Mouse (Mus musculus): ENCODE data around the gene Ino80.

The Ino80 gene

DNA sequence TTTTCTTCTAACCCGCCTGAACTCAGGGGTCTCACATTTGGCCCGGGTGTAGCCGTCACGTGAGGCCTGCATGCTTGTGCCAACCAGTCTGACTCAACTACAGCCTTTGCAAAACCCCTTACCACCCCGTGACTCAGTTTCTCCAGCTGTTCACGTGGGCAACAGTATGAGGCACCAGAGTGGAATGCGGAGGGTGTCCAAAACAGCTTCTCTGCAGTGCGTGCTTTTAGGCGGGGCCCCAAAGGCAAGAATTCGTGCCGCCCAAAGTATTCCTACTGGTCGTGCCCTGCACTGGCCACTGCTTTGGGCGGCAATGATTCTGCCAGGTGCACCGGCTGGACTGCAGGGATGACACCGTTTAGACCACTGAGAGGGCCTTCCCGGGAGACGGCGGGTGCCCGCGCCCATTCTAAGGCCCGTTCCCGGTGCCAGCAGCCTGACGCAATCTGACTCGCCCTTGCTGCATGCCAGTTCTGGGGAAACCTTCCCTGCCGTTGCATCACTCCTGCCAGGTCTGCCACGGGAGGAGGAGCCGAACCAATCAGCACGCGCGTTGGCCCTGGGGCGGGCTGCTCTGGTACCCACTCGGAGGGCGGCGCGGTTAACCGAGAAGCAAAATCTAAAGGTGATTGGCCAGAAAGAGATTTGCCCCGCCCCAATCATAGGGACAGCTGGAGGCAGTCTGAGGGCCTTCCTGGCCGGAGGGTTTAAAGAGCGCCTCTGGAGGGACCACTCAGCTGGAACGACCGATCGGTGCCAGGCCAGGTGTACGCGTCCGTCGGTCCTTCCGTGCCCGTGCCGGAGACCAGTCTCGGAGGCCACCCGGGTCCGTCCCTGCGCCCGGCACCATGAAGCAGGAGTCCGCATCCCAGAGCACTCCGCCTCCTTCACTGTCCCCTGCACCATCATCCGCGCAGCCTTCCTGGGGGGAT lies 126.7 kb downstream of the Ino80 start, which contains the start of gene Chac1:
TSS of gene Chac1 (plus strand) at position 675 of the 932 bp plus-strand sequence.
- DNase-seq = peak; percentile 90

DNA sequence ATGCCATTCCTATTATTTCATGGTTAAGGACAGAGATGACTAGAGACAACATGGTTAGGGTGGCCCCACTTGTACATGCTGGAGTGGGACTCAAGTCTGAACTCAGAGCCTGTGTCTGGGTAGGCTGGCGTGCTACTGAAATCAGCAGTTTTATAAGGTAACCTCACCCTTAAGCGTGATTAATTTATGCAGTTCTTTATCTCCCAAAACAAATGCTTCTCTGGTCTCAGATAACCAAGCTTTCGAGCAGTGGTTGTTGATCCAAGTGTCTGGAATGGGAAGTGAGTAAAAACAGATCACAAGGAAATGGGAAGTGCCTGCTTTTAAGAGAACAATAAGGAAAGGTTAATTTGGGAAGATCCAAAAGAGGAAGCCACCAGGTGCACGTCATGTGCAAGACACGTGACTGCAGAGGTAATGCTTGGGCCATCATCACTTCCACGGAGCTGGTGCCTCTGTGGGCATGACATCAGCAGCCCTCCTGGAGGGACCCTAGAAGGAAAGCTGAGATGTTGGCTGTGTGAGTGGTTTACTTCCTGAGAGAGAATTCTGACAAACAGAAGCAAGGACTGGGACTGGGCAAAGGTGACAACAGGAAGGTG lies 132.8 kb downstream of the Ino80 start:
- DNase-seq = no peak

DNA sequence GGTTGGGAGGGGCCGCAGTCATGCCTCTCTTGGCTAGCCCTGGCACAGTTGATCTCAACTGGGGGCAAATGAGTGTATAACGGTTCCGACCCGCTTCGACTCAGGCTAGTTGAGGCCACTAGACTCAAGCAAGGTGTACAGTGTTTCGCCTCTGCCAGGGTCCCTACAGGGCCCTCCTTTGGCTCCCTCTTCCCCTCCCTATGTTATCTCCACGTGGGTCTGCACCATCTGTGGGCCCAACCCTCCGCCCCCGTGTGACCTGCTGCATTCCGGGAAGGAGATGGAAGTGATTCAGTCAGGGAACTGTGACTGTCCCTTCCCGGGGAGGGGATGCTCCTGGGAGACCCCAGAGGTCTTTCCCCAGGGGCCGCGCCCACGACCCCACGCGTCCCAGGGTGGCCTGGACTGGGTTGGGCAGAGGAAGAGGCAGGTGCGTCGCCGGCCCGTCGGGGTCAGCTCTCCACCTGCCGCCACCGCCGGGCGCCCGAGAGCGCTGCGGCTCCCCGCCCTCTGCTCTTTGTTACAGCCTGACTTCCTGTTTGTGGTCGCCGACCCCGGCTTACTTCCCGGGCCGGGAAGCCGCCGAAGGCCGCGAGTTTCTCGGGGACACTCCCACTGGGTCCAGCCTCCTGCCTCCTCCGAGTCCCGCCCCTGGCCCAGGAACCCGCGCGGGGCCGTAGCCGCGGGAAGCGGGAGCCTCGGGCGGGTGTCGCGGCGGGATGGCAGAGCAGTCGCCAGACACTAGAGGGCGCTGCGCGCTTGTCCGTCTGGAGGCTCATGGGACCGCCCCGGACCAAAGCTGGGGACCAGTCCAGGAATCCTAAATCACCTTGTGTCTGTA lies 139.8 kb downstream of the Ino80 start:
- DNase-seq = peak; percentile 87 to 92

DNA sequence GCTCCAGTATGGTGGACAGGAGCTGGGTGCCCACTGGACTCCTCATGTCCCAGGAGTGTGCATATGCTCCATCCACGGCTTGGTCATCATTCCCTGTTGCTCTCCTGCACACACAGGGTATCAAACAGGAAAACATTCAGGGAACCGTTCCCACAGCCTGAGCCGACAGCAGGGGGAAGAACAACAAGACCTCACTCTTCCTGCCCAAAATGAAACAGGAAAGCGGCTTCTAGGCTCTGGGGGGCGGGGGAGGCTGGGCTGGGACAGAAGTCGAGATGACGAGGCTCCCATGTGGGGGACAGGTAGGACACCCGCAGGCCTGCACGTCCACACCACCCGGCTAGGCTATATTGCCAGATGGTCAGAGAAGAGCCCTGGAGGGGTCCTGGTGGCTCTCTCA lies 141.0 kb downstream of the Ino80 start:
- DNase-seq = no peak

DNA sequence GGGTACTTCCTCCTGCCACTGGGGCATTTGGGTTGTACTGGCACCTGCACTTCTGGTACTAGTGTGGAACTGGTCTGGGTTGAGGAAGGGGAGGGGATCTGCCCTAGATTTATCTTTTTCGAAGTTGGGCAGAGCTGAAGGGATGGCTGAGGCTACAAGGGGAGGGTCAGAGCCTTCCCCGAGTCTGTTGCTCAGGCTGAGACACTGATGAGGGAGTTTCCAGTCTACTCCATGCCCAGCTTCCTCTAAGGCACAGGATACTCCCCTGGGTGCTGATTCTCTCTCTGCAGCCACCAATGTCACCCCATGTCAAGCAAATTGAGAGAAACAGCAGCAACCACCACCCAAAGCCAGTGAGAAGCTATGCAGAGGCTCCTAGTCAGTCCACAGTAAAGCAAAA lies 141.5 kb downstream of the Ino80 start:
- no peak for DNase-seq

DNA sequence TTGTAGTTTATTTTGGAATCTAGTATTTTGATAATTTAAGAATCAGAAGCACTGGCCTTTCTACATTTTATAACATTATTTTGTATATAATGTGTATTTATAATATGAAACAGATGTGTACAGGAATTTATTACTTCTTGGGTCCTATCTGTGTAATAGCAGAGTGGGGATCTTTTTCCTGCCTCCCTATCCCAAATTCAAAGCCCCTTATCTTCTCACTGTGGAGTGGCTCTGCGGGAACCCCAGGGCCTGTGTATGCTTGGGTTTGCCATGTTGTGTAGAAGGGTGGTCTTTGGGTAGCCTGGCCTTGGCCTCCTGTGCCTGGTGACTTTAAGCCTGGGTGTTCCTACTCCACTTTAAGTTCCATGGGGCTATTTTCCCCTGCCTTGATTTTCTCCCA lies 142.0 kb downstream of the Ino80 start:
- DNase-seq = no peak

DNA sequence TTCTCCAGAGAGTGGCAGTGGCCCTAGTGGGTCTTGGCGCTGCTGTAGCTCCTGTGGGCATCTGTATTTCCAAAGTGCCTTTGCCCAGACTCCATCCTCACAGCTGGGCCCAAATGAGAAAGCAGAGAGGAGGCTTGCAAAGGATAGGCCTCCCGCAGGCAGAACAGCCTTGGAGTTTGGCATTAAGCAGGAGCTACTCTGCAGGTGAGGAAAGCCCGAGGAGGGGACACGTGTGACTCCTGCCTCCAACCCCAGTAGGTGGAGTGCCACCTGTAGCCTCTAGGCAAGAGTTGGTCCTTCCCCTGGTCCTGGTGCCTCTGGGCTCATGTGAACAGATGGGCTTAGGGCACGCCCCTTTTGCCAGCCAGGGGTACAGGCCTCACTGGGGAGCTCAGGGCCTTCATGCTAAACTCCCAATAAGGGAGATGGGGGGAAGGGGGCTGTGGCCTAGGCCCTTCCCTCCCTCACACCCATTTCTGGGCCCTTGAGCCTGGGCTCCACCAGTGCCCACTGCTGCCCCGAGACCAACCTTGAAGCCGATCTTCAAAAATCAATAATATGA lies 142.4 kb downstream of the Ino80 start:
- no peak for DNase-seq

DNA sequence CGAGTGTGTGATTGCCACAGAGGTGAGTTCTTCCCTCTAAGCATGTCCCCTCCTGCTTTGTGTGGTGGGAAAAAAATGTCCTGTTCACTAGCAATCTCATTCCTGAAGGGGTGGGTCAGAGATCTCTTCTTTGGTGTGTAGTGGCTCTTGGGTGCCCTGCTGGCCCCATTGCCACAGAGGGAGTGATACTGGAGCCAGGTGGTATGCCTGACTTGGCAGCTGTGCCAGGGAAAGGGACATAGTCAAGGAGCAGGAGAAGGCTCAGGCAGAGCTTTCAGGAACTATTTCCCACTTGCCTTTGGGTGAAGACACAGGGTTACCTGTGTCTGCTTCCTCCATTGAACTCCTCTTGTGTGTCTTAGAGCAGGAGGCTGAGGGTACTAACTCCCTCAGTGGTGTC lies 143.4 kb downstream of the Ino80 start:
- DNase-seq = no peak

DNA sequence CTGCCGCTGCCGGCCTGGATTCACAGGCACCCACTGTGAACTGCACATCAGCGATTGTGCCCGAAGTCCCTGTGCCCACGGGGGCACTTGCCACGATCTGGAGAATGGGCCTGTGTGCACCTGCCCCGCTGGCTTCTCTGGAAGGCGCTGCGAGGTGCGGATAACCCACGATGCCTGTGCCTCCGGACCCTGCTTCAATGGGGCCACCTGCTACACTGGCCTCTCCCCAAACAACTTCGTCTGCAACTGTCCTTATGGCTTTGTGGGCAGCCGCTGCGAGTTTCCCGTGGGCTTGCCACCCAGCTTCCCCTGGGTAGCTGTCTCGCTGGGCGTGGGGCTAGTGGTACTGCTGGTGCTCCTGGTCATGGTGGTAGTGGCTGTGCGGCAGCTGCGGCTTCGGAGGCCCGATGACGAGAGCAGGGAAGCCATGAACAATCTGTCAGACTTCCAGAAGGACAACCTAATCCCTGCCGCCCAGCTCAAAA lies 145.3 kb downstream of the Ino80 start:
- DNase-seq = no peak

DNA sequence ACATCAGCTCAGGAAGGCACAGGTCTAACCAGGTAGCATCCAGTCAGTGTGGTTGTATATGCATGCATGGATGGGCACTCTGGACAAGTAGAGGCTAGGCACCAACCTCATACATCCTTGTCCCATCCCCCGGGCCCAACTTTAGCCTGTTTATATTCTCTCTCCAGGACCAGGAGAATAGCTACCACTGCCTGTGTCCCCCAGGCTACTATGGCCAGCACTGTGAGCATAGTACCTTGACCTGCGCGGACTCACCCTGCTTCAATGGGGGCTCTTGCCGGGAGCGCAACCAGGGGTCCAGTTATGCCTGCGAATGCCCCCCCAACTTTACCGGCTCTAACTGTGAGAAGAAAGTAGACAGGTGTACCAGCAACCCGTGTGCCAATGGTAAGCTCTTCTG lies 146.7 kb downstream of the Ino80 start:
- DNase-seq = no peak

DNA sequence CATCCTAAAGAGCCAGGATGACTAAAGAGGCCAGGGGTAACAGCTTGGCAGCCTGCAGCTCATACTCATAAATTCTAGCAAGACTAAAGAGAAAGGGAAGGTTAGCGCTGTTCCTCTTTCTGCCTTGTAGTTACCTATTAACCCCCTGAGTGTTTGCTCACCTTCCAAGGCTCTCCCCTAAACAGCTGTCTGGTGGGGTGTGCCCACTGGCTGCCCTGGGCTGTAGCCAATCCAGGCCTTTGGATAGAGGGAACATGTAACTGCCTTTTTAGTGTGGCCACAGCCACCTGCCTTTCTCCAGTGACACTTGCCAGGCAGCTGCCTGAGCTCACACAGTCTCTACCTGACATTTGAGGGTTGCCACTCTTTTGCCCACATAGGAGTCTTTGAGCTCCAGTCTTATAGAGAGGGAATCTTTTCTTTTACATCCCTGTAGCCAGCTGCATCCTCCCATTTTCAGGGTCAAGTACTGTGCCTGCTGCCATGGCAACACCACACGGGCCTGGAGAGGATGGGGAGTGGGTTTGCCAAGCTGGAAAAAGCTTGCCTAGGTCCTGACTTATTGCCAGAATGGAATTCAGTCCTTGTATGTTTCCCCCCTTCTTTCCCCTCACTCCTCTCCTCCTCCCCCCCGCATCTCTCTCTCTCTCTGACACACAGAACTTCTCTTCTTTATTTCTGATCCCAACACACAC lies 148.2 kb downstream of the Ino80 start:
- DNase-seq = no peak

DNA sequence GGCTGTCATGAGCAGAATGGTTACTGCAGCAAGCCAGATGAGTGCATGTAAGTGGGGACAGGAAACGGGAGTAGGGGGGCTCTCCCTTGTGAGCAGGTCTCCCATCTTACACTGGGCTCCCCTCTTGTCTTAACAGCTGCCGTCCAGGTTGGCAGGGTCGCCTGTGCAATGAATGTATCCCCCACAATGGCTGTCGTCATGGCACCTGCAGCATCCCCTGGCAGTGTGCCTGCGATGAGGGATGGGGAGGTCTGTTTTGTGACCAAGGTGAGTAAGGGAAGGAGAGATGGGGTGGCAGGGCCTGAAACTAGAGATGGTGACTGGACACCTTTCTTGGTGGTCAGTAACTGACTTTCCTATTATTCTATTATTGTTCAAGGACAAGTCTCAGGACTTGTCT lies 148.9 kb downstream of the Ino80 start:
- no peak for DNase-seq

DNA sequence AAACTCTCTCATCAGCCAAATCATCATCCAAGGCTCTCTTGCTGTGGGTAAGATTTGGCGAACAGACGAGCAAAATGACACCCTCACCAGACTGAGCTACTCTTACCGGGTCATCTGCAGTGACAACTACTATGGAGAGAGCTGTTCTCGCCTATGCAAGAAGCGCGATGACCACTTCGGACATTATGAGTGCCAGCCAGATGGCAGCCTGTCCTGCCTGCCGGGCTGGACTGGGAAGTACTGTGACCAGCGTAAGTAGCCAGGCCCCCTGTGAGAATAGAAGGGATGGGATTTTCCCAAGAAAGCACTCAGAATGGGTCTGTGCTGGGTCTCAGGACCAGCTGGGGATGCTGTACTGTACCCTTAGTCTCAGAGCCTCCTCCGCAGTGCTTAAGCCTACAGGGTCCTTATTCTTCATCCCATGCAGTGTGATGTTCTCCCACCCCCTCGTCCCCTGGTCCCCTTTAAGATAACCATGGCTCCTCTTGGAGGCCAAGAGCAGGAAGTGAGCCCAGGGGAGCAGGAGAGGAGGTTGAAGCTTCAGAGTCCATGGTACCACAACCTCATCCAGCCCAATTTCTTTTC lies 149.5 kb downstream of the Ino80 start:
- DNase-seq = no peak

DNA sequence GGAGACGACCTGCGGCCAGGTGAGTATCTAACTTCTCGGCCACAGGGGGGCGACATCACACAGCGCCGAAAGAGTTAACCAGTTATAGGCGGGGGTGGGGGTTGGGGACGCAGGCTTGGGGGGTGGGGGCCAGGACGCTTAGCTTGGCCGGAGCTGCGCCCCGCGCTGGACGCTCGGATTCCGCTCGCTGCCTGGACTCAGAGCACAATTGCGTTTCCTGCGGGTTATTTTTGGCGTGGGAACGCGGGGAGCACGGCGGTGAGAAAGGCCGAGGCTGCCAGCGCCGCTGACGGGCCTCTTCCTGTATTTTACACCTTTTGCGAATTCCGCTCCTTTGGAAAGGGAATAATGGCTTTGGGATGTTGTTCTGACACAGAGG lies 150.4 kb downstream of the Ino80 start:
- DNase-seq = peak; percentile 71 to 73

DNA sequence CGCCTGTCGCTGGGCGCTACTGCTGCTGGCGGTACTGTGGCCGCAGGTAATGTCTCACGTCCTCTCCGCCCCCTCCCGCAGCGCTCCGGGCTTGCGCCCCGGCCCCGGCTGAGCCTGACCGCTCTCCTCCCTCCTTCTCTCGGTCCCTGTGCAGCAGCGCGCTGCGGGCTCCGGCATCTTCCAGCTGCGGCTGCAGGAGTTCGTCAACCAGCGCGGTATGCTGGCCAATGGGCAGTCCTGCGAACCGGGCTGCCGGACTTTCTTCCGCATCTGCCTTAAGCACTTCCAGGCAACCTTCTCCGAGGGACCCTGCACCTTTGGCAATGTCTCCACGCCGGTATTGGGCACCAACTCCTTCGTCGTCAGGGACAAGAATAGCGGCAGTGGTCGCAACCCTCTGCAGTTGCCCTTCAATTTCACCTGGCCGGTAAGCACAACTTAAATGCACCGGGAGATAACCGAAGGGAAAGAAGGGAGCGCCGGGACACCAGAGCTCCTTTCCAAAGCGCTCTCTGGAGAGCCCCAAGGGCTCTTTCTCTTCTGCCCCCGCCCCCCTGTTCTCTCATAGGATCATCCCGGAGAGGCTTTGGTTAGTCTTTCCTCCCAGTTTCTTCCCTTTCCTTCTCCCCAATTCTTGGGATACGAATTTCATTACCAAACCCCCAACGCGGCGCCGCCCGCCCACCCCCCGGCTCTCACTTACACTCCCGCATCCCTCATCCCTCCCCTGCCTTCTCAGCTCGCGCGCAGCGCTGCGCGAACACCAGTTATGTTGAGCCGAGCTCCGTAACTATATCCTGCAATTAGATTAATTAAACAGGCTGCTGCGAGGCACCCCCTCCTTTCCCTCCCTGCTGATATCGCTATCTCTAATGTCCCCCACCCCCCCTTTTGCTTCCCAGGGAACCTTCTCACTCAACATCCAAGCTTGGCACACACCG lies 151.1 kb downstream of the Ino80 start:
- DNase-seq = no peak

DNA sequence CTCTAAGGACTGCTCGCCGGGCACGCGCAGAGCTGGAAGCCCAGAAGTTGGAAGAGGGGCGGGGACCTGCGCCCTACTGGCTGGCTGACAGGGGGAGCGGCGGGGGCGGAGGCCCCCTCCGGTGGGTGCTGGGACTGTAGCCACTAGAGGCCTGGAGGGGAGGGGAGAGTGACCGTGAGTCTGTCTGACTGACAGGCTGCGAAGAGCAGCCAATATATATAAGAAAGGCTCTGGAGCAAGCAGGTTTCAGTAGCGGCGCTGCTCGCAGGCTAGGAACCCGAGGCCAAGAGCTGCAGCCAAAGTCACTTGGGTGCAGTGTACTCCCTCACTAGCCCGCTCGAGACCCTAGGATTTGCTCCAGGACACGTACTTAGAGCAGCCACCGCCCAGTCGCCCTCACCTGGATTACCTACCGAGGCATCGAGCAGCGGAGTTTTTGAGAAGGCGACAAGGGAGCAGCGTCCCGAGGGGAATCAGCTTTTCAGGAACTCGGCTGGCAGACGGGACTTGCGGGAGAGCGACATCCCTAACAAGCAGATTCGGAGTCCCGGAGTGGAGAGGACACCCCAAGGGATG lies 151.8 kb downstream of the Ino80 start, which contains the start of gene Dll4:
TSS of gene Dll4 (plus strand) at position 217 of the 576 bp plus-strand sequence.
- peak; percentile 69 to 77 for DNase-seq

DNA sequence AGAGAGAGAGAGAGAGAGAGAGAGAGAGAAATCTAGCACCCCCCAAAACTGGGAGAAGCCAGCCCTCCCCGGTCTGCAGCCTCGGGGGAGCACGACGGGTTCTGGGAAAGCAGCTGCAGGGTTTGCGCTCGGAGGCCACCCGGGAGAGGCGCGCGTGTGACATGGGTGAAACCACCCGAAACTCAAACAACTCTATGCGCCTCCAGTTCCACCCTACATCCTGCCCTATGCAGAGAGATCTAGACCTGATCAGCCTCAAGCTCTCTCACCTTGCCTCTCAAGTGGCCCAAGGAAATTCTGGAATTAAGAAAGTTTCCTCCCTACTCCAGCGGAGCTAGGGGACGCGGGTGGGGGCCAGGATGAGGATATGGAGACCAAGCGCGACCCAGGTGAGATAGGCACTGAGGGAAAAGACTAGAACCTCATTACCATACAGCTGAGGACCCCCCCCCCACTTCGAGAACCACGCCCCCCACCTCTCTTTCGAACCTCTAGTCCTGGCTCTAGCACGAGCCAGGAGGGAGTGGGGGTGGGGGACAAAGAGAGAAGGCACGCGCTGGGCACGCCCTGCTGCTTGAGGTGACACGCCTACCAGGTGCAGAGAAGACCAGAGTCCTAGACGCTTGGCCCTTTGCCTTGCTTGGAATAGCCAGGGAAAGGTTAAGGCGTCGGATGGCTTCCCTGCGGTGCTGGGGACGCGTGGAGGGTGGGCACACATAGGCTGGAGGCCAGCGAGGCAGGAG lies 152.7 kb downstream of the Ino80 start:
- DNase-seq = peak; percentile 64 to 74

DNA sequence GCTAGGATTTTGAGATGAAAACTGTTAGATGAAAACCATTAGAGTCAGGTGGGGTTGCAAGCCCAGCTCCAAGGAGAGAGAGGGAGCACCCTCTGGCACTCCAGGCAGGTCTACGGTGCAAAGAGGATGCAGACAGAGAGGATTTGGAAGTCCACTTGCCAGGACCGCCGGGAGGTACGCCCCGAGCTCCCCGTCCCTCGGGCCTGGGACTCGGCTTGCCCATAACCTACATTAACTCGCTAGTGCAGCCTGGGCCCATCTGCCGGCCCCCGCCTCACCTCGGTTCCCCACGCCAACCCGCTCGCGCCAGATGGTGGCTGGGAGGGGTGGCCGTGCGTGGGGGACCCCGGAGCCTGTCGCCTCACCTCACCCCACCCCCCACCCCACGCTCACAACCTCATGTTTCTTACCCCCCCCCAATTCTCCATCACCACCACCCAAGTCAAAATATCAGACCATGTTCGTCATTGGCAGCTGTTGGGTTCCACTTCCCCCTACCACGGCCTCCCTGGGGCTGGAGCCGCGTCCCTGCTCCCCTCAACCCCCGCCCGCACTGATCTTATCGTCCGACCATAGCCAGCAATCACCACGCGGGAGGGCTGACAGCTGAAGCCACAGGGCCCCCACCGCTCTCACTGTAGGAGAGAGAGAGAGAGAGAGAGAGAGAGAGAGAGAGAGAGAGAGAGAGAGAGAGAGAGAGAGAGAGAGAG lies 153.5 kb downstream of the Ino80 start:
- no peak for DNase-seq

Data from kidney, adult 8-10 months (tissue).